Mouse (Mus musculus): ENCODE data around the gene Rps3. TPM values are rescaled to one million over a fixed set of nuclear protein-coding genes. Genes with fewer than 3 reads are reported as not detected.
"Not testable (repeated sequence)": the region's sequence is repeated elsewhere in the genome, so short reads cannot be mapped to it uniquely, and the experiment has no call there.

The Rps3 gene
- polyA plus RNA-seq (2016; fragmentation: Nextera tagmentation; extraction: Ambion mirVana): 536 and 541 TPM in 2 replicates

GRCm38 (mm10) chr7:99483271-99483923 lies at the start of gene Rps3:
Gene Rps3, minus strand, starts transcription at chr7:99483738.
- peak within 1 kb of the TSS; percentile 94 for H3K9ac ChIP-seq
- peaks cover 7% of the 10 kb centered on the region; the same call in 1 of the 2 replicates for H3K27me3 ChIP-seq (replicated peaks)
- peak; percentile 96 for ATAC-seq (ENCODE audit: low FRiP score, low read depth)

DNA sequence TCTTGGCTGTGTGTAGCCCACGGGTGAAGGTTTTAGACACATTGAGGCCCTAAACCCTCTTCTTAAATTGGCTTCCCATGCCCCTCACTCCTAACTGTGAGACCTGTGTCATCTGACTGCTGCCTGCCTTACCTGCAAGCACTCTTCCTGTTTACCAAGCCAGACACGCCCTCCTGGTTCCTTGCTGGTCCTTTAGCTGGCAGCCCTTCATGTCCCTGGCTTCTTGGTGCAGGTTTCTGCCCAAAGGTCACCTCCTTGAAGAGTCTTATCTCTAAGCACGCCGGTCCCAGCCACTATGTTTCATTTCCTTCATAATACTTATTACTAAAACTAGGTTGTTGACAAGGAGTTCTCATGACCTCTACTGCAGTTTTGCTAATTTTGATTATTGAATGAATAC lies 49.0 kb upstream of the Rps3 start:
- no peaks in the 10 kb centered on the region for H3K36me3 ChIP-seq
- peaks cover 31% of the 10 kb centered on the region for H3K4me1 ChIP-seq
- H3K27ac ChIP-seq: no peak overlapping the region
- H3K27me3 ChIP-seq (replicated peaks): no peaks in the 10 kb centered on the region
- no peak overlapping the region for H3K9ac ChIP-seq
- WGBS: 84% methylated on average over 4 of the region's 4 CpGs
- no peak for ATAC-seq (ENCODE audit: low FRiP score, low read depth)
- no peaks in the 10 kb centered on the region for H3K9me3 ChIP-seq
- H3K4me3 ChIP-seq: no peak overlapping the region
- no peak overlapping the region for H3K4me2 ChIP-seq (replicated peaks)

More at GRCm38 (mm10) chr7:99483271-99483923, at the start of gene Rps3:
- Histone ChIP-seq H3K27ac (peak within 1 kb of the TSS; percentile 37; the same call in 1 of the 2 replicates), H3K4me3 (peak within 1 kb of the TSS; percentile 74), H3K4me2 (replicated peaks) (peak within 1 kb of the TSS; percentile 91), H3K9me3 (no peaks in the 10 kb centered on the region), H3K36me3 (peaks cover 39% of the 10 kb centered on the region), H3K4me1 (peaks cover 35% of the 10 kb centered on the region)
- WGBS: under 1% methylated on average over 45 of the region's 45 CpGs

DNA sequence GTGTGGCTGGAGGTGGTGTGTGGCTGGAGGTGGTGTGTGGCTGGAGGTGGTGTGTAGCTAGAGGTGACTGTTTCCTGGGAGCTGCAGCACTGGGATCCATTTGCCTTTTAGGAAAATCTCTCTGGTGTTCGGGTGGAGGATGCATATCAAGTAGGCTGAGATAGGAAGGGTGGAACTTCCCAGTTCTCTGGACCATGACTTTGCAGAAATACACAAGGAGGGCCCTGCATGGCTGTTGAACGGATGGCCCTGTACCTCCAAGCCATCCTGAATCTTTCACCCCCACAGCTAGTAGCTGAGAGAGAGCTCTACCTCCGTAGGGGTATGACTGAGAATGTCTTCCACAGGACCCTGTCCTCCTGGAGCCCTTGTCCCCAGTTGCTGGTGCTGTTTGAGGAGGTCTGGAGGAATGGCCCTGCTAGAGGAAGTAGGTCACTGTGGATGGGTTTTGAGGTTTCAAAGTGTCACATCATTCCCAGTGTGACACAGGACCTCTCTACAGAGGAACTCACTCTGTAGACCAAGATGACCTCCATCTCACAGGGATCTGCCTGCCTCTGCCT lies 48.0 kb upstream of the Rps3 start:
- Histone ChIP-seq H3K36me3 (no peaks in the 10 kb centered on the region), H3K9me3 (no peaks in the 10 kb centered on the region), H3K4me3 (no peak overlapping the region), H3K4me2 (replicated peaks) (no peak overlapping the region), H3K4me1 (peaks cover 20% of the 10 kb centered on the region), H3K27ac (no peak overlapping the region), H3K27me3 (replicated peaks) (no peaks in the 10 kb centered on the region), H3K9ac (no peak overlapping the region)
- no peak for ATAC-seq (ENCODE audit: low FRiP score, low read depth)
- WGBS: 91% methylated on average over 3 of the region's 3 CpGs

DNA sequence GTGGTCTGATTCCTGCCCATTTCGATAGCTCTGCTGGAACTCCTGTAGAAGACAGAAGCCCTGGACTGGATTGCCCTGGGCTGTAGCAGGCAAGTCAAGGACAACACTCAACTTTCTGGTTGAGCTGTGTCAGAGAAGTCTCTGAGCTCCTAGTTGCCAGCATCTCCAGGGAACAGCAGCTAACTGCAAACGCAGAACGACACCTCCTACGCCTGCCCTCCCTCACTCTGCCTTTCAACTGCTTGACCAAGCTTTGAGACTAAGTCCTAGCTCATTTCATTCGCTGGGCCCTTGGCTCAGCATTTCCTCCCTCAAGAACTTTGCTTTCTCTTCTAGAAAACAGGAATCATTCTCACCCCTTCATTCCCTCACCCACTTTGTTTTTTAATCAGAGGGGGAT lies 45.9 kb upstream of the Rps3 start:
- H3K27me3 ChIP-seq (replicated peaks): no peaks in the 10 kb centered on the region
- H3K4me2 ChIP-seq (replicated peaks): no peak overlapping the region
- no peaks in the 10 kb centered on the region for H3K9me3 ChIP-seq
- no peak overlapping the region for H3K4me3 ChIP-seq
- no peak for ATAC-seq (ENCODE audit: low FRiP score, low read depth)
- no peak overlapping the region for H3K27ac ChIP-seq
- peaks cover 5% of the 10 kb centered on the region; the same call in 1 of the 2 replicates for H3K4me1 ChIP-seq
- H3K36me3 ChIP-seq: no peaks in the 10 kb centered on the region
- H3K9ac ChIP-seq: no peak overlapping the region
- WGBS: 61% methylated on average over 5 of the region's 5 CpGs

GRCm38 (mm10) chr7:99528547-99528946 lies 45.0 kb upstream of the Rps3 start:
- no peaks in the 10 kb centered on the region for H3K27me3 ChIP-seq (replicated peaks)
- H3K4me3 ChIP-seq: no peak overlapping the region
- H3K27ac ChIP-seq: no peak overlapping the region
- no peak overlapping the region for H3K4me2 ChIP-seq (replicated peaks)
- no peak overlapping the region for H3K9ac ChIP-seq
- ATAC-seq (ENCODE audit: low FRiP score, low read depth): no peak
- H3K4me1 ChIP-seq: no peaks in the 10 kb centered on the region
- no peaks in the 10 kb centered on the region for H3K9me3 ChIP-seq
- 51% methylated on average over 2 of the region's 2 CpGs for WGBS
- H3K36me3 ChIP-seq: no peaks in the 10 kb centered on the region

- WGBS: 87% methylated on average over 1 of the region's 1 CpGs
These were observed 40.3 kb upstream of the Rps3 start for GRCm38 (mm10) chr7:99523837-99524236.

DNA sequence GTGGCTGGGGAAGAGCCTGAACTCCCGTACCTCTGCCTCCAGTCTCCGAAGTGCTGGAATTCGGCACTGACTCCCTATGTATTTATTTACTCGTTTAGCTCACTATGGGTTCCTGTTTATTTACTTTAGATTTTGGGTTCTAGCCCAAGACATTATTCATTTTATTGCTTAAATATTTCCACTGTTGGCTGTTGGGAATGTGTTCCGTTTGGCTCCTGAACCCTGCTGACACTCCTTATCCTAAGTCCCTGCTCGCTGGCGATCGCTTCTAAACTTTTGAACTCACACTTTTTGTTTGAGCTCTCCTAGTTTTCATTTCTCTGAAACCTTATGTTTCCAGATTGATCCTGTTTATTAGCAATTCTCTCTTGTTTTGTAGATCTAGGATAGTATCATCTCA lies 39.6 kb upstream of the Rps3 start:
- Histone ChIP-seq H3K9ac (no peak overlapping the region), H3K36me3 (no peaks in the 10 kb centered on the region), H3K4me2 (replicated peaks) (no peak overlapping the region), H3K4me3 (no peak overlapping the region), H3K27me3 (replicated peaks) (no peaks in the 10 kb centered on the region), H3K27ac (no peak overlapping the region), H3K9me3 (no peaks in the 10 kb centered on the region), H3K4me1 (no peaks in the 10 kb centered on the region)
- 87% methylated on average over 8 of the region's 8 CpGs for WGBS
- no peak for ATAC-seq (ENCODE audit: low FRiP score, low read depth)

More at GRCm38 (mm10) chr7:99523837-99524236, 40.3 kb upstream of the Rps3 start:
- Histone ChIP-seq H3K27me3 (replicated peaks) (no peaks in the 10 kb centered on the region), H3K27ac (no peak overlapping the region), H3K9ac (no peak overlapping the region), H3K4me2 (replicated peaks) (no peak overlapping the region), H3K4me1 (no peaks in the 10 kb centered on the region), H3K9me3 (no peaks in the 10 kb centered on the region), H3K36me3 (no peaks in the 10 kb centered on the region), H3K4me3 (no peak overlapping the region)
- no peak for ATAC-seq (ENCODE audit: low FRiP score, low read depth)

DNA sequence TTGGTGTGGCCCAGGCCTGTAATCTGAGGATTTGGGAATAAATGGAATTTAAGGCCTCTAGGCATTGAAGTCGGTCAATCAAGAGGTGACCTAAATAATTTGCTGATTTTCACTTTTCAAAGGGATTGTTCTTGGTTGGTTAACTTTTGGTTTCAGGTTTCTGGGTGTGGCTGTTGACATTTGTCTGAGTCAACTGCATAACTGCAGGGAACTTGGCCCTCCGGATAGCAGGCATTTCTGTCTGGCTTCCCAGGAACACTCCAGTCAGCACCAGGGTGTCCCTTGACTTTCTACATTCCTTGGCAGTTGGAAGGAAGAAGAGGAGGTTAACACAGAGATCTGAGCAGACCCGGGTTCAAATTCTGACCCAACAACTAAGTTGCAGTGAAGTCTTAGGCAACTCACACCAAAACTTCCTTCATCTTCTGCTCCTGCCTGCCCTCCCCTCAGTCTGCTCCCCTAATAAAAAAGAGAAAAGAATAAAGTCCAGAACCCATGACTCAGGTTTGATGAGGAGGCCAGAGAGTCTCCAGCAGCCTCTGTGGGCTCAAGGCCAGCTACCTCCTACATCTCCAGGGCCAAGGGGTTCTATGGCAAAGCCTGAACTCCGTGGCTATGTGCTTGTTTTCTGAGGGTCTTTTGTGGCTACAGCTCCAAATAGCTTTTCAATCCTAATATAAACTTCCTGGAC lies 35.6 kb upstream of the Rps3 start:
- no peaks in the 10 kb centered on the region for H3K9me3 ChIP-seq
- no peaks in the 10 kb centered on the region for H3K4me1 ChIP-seq
- no peak overlapping the region for H3K4me3 ChIP-seq
- no peaks in the 10 kb centered on the region for H3K36me3 ChIP-seq
- no peak overlapping the region for H3K4me2 ChIP-seq (replicated peaks)
- H3K27ac ChIP-seq: no peak overlapping the region
- H3K27me3 ChIP-seq (replicated peaks): no peaks in the 10 kb centered on the region
- ATAC-seq (ENCODE audit: low FRiP score, low read depth): no peak
- no peak overlapping the region for H3K9ac ChIP-seq
- WGBS: 72% methylated on average over 4 of the region's 4 CpGs

DNA sequence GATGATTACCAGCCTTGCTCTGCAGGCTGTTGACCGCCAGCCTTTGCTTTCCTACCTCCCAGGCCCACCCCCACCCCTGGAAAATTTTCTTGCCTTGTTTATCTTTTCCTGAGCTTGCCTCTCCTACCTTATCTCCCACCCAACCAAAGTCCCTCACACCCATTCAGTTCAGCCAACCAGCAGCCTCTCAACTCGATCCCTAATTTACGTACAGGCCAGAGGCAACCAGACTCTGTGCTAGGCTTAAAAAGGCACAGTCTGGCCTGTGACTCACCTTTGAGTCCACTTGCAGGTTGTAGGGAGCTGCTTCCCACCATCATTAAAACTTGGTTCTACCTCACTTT lies 33.2 kb upstream of the Rps3 start:
- H3K27me3 ChIP-seq (replicated peaks): no peaks in the 10 kb centered on the region
- H3K4me1 ChIP-seq: no peaks in the 10 kb centered on the region
- no peaks in the 10 kb centered on the region for H3K36me3 ChIP-seq
- no peak overlapping the region for H3K4me2 ChIP-seq (replicated peaks)
- no peak overlapping the region for H3K9ac ChIP-seq
- no peak for ATAC-seq (ENCODE audit: low FRiP score, low read depth)
- no peak overlapping the region for H3K27ac ChIP-seq
- 79% methylated on average over 3 of the region's 3 CpGs for WGBS
- H3K4me3 ChIP-seq: no peak overlapping the region
- no peaks in the 10 kb centered on the region for H3K9me3 ChIP-seq

DNA sequence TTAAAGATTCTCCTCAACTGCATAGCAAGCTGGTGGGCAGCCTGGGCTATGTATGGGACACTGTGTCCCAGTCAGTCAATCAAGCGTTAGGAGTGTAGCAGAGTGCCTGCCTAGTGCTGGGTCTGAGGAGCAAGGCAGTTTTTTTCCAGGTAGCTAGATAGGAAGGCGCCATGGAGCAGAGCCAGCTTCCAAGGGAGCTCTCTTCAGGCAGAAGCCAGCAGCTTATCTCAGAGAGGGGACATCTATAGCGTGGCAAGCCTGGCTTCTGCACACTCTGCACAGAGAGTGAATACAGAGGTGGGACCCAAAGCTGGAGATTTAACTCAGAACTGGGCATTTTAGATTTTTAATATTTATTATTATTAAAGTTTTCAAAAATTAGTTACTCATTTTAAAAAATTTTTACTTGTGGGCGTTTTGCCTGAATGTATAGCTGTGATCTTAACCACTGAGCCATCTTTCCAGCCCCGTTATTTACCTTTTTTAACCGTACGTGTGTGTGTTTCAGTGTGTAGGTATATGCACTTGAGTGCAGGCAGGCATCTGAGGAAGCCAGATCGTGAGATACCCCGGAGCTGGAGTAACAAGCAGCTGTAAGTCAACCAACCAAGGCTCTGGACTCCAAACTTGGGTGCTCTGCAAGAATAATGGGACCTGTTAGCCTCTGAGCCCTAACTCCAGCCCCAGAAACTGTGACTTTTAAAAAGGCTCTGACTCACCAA lies 32.7 kb upstream of the Rps3 start:
- Histone ChIP-seq H3K27me3 (replicated peaks) (no peaks in the 10 kb centered on the region), H3K36me3 (no peaks in the 10 kb centered on the region), H3K27ac (no peak overlapping the region), H3K4me1 (no peaks in the 10 kb centered on the region), H3K4me2 (replicated peaks) (no peak overlapping the region), H3K9me3 (no peaks in the 10 kb centered on the region), H3K9ac (no peak overlapping the region), H3K4me3 (no peak overlapping the region)
- no peak for ATAC-seq (ENCODE audit: low FRiP score, low read depth)
- WGBS: 85% methylated on average over 9 of the region's 9 CpGs

DNA sequence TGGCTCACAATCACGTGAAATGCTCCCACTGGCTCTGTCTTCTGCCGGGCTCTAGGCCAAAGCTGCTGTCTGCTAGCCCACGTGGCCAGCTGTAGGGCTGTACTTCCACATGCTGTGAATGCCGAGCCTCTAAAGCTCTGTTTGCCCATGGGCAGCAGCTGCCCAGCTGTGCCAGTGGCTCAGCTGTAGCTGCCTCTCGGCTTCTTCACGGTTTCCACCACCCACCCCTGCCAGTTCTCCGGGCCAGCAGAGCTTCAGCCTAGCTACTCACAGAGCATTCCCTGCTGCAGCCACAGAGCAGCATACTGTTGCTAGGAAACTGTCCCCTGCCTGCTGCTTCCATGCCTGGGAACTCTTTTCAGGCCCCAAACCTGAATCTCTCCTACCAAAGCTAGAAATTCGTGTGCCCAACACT lies 26.6 kb upstream of the Rps3 start:
- 0 out of 2 replicates have a peak, but pooled peaks have one; percentile 44 for ATAC-seq (ENCODE audit: low FRiP score, low read depth)
- H3K27ac ChIP-seq: no peak overlapping the region
- H3K27me3 ChIP-seq (replicated peaks): no peaks in the 10 kb centered on the region
- 11% methylated on average over 8 of the region's 8 CpGs for WGBS
- H3K4me2 ChIP-seq (replicated peaks): no peak overlapping the region; the same call in 1 of the 2 replicates
- no peaks in the 10 kb centered on the region for H3K36me3 ChIP-seq
- H3K9me3 ChIP-seq: 0 out of 2 replicates have a peak, but pooled peaks cover 4% of the 10 kb centered on the region
- H3K9ac ChIP-seq: no peak overlapping the region
- H3K4me1 ChIP-seq: 0 out of 2 replicates have a peak, but pooled peaks cover 8% of the 10 kb centered on the region
- no peak overlapping the region for H3K4me3 ChIP-seq

DNA sequence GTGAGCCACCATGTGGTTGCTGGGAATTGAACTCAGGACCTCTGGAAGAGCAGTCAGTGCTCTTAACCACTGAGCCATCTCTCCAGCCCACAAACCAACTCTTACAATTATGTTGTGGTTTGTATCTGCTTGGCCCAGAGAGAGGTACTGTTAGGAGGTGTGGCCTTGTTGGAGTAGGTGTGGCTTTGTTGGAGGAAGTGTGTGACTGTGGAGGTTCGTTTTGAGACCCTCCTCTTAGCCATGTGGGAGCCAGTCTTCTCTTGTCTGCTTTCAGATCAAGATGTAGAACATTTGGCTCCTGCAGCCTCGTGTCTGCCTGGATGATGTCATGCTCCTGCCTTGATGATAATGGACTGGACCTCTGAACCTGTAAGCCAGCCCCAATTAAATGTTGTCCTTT lies 24.6 kb upstream of the Rps3 start:
- not testable (repeated sequence) for H3K4me2 ChIP-seq (replicated peaks); H3K4me1 ChIP-seq; H3K4me3 ChIP-seq; H3K27ac ChIP-seq; H3K36me3 ChIP-seq; H3K9ac ChIP-seq; H3K9me3 ChIP-seq; ATAC-seq (ENCODE audit: low FRiP score, low read depth); H3K27me3 ChIP-seq (replicated peaks)
- WGBS: 42% methylated on average over 2 of the region's 2 CpGs

All from neural tube, embryonic 12.5 days (tissue).